Mouse (Mus musculus): ENCODE measurements at regions not wholly inside any gene's neighbourhood (a gene's known extent, or its start where the extent isn't known, plus 50 kb on each side); places are given as distances from the start of the nearest gene placed in this dataset.

DNA sequence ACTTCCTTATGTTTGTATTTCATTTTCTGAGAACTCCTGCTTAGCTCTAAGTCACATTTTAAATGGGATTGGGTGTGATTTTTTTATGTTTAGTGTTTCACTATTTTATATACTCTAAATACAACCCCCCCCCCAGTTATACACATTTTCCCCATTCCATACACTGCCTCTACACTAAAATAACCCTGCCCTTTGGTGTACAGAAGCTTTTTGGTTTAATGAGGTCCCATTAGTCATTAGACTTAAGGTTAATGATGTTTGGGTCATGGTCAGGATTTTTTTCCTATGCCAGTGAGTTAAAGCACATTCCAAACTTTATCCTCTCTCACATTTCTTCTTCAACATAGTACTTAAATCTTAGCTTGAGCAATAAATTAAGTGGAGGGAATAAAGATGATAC lies 149.2 kb downstream of the Tinag start:
- no peak for DNase-seq

DNA sequence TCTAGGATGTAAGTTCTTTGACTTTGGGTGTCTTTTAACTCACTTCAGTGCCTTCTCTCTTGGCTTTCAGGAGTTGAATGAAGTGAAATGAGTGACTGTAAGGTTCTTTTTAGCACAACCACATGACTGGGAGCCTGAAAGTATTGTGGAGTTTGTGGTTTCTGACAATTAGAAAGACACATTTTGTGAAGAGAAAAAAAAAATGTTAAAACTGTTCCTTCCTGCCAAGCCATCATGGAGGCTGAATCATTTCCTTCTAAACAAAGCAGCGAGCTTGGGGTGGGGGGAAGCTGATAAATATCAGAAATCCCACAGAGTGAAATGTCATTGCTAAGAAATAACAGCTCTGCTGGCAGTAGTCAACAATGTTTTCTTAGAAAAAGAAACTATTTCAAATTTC lies 163.8 kb downstream of the Tinag start:
- DNase-seq = no peak

DNA sequence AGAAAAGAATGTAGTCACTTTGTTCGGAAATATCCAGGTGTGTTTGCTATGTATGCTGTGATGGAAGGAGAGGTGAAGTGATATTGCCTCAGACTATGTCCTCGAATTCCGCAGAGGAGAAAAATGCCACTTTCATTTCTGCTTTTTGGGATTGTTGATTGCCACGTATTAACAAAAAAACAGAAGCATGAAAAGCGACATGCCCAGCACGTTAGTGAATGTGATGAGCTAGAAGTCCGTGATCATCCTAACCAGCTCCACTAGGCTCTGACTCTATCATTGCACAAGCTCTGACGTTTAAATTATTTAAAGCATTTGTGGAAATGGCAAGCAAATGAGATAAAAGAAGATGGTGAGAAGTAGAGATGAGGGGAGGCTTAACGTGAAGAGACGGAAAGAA lies 169.6 kb downstream of the Tinag start:
- DNase-seq = no peak

DNA sequence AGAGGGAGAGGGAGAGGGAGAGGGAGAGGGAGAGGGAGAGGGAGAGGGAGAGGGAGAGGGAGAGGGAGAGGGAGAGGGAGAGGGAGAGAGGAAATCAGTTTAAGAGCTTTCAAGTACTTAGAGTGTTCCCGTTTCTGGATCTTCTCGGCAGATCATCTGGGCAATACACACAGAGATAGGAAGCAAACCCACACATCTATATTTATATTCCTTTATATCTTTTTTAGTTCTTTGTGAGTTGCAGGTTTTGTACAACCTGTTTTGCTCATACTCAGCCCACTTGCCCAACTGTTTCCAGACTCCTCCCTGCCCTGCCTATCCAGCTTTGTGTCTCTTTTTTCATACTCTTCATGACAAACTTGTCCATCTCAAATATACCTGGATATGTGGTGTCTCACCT lies 173.2 kb downstream of the Tinag start:
- no peak for DNase-seq

DNA sequence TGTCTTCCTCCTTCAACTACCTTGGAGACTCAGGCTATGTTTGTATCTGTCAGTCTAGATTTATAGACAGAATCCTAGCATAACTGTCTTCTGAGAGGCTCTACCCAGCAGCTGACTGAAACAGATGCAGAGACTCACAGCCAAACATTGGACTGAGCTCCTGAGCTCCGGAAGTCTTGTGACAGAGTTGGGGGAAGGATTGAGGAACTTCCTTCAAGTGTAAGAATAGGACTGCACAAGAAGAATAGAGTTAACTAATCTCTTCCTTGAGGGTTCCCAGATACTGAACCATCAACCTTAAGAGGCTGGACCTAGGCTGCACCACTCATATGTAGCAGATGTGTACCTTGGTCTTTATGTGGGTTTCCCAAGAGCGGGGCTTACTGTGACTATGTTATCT lies 176.0 kb downstream of the Tinag start:
- no peak for DNase-seq

DNA sequence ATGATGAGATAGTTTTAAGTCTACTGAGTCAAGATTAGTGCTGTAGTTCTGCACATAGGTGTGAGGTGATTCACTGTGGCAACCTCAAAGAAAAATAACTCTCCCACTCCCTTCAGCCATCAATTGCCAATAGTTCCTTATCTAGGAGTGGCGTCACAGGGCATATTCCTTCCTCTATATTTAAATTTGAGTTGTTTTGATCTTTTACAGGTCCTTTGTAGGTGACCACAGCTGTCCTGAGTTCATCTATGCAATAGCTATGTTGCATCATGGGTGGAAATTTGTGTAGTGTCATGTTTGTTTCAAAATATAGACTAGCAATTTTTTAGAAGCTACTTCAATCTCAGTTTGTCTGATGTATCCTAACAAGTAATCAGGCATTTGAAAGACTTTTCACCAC lies 177.0 kb downstream of the Tinag start:
- DNase-seq = no peak

DNA sequence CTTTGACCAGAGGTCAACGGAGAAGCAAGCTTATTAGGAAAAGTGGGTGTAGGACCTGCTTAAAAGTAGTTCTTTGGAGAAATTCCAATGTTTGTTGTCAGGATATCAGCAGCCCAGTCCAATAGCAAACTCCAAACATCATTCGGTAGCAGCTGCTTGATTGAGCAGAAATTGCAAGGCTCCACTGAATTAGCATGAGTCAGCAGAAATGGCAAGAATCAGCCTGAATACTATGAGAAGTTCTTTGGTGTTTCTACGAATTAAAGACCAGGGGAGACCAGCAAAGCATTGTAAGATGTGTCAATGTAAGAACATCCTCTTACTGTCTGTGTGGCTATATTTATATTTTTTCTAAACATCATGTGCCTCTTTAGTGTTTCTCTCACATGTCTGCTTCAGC lies 223.4 kb downstream of the Tinag start:
- no peak for DNase-seq

DNA sequence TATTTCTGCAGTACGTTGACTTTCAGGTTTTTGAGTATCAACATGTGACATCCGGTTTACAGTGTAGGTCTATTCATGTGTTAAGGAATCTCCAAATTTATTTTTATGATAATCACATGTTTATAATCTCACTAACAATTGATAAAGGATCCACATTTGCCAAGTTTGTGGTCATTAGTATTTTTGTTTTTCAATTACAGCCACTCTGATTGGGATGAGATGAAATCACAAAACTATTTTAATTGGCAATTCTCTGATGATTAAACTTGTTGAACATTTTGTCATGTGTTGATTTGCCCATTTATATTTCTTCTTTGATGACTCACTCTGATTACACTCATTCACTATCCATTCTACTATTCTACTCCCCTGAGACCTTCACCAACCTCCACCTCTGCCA lies 228.0 kb upstream of the Fam83b start:
- no peak for DNase-seq

DNA sequence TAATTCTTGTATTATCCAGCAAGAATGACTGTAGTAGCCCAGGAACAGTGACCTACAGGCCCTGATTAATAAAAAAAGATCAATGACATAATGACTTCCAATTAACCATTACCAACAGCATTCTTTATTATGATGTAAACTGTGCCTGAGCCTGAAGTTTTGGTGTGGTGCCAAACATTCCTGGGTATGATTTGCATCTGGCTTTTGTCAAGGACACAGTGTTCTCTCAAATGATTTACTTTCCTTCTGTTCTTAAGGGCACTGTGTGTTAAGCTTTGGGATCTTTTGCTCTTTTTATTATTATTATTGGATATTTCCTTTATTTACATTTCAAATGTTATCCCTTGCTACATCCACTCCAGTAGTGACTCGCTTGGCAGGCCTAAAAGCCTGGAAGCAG lies 221.7 kb upstream of the Fam83b start:
- DNase-seq = peak in 1 of 2 experiments; percentile 9

Measured in lung, adult 18-20 months (tissue).